Mouse (Mus musculus) ZHBTc4 (cell line): ENCODE measurements around the gene Tpst2.

Experiments used
- DNase-seq: peaks from one replicate; pipeline ENCODE4 v3.0.0-alpha.2; 2011; ENCODE audit warnings: low read depth, low spot score

Tpst2 gene

DNA sequence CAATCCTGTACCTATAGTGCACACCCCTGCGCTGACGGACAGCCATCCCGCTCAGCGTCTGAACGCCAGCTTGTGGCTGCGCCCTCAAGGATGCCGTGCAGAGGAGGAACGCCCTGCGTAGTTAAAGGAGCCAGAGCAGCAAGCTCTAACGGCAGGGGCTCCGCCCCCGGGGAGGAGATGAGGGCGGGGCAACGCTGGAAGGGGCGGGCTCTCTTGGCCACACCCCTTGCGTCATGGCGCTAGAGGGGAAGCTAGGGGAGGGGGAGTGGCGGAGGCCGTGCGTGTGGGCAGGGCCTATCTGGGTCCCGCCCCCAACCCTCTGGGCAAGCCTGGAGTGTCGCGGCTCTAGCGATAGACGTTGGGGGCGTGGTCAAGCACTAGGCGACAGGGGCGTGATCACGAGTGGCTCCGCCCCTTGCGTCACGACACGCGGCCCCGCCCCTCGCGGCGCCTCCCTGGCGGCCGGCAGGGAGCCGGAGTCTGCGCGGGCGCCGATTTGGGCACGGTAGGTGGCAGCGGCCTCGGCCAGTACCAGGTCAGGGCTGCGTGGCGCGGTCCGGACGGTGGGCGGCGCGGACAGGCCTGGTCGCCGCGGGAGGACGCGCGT is at the start of gene Tpst2:
Tpst2 (plus strand) TSS at position 425 of the 607 bp plus-strand sequence.
- DNase-seq: peak; percentile 99

DNA sequence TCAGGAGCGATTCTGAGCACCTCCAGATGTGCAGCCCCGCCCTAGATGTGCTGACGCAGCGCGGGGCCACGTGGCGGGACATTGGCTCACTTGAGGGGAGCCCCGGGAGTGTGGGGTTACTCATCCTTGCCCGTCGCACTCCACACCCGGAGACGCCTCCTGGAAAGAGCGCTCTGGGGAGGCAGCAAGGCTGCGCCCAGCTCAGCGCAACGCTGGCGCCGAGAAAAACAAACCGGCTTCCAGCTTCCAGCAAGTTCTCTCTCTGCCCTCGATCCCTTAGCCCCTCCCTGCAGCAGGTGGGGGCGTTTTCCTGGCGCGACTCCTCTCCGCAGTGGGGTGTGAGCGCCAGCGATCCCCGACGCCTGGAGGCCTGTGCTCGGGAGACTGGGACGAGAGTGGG is 49.1 kb upstream of the Tpst2 start:
- no peak for DNase-seq

DNA sequence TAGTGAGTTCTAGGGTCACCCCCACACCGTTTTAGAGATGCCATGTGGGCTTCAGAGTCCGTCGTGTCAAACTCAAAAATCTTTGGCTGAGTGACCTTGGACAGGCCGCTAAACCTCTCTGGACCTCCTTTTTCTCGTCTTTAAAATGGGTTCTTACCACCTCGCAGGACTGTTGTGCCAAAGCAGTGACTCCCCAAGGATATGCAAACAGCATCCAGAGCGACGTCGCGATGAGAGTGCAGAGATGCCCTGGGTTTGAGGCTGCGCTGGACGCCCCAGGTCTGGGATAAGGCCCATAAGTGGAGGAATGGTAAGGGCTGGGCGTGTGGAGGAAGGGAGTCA is 48.6 kb upstream of the Tpst2 start:
- no peak for DNase-seq

DNA sequence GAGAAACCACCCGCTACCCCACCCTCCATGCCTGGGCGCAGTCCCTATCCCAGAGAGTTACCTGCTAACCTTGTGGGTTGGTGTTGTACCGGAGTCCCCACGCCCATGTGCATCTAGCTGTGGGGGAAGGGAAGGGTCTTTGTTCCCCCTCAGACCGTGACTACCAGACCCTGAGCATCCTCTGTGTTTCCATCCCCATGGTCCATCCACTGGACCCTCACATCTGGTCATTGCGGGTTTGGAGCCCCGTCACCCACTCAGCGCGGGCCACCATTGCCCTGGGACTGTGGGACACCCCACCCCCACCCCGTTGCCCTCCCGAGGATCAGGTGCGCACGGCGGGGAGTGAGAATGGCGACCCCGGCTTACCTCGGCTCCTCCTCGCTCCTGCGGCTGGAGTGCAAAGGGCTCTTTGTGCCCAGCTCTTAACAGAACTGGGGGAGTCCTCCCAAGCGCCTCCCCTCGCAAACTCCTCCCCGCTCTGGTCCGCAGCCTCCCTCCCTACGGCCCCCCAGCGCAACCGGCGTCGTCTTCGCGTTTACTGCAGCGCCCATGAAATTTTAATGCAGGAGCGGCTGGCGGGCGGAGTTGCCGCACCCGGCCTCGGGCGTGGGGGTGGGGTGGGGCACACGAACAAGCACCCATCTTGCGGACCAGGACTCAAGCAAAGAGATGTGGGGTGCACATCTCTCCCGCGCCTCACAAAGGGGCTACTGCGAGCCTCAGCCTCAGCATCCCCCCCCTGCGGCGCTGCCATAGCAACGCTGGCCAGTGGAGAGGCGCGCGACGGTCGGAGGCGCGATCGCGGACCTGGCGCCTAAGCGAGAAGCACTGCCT is 48.0 kb upstream of the Tpst2 start:
- peak; percentile 50 for DNase-seq

DNA sequence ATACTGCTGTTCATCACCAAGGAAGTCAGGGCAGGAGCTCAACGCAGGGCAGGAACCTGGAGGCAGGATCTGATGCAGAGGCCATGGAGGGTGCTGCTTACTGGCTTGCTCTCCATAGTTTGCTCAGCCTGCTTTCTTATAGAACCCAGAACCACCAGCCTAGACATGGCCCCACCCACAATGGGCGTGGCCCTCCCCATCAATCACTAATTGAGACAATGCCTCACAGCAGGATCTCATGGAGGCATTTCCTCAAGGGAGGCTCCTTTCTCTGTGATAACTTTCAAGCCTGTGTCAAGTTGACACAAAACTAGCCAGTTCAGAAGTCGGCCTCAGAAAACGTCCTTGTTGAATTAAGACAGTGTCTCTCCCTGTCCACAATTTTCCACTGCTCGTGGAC is 40.7 kb upstream of the Tpst2 start:
- DNase-seq: peak; percentile 92

DNA sequence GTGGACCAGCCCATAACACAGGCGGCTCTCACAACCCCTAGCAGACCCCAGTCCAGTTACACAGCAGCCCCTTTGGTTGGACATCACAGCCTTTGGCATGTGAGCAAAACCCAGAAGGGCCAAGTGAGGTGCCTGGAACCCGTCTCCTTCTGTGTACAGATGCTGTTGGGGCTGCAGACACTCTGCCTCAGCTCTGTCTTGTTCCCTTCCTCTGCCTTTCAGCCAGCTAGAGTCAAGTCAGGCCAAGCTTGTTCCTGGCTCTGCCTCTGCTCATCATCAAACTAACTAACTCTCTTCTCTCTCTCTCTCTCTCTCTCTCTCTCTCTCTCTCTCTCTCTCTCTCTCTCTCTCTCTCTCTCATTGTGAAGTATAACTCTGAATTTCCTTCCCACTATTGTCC is 39.9 kb upstream of the Tpst2 start:
- DNase-seq: no peak

DNA sequence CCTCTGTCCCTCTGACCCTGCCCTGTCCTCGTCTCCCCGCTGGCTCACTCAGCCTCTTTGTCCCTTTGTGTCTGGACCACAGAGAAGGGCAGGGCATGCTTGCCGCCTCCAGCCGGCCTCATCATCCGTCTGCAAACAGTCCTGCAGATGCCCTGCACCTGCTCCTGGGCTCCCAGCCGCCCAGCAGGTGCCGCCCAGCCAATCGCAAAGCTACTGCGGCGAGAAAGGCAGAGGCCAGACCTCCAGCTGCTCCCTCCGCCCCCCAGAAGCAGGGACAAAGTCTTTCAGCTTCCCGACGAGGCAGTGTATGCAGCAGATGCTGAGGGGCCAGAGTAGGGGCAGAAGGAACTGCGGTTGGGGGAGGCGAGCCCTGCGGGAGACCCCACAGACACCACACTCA is 39.1 kb upstream of the Tpst2 start:
- no peak for DNase-seq

DNA sequence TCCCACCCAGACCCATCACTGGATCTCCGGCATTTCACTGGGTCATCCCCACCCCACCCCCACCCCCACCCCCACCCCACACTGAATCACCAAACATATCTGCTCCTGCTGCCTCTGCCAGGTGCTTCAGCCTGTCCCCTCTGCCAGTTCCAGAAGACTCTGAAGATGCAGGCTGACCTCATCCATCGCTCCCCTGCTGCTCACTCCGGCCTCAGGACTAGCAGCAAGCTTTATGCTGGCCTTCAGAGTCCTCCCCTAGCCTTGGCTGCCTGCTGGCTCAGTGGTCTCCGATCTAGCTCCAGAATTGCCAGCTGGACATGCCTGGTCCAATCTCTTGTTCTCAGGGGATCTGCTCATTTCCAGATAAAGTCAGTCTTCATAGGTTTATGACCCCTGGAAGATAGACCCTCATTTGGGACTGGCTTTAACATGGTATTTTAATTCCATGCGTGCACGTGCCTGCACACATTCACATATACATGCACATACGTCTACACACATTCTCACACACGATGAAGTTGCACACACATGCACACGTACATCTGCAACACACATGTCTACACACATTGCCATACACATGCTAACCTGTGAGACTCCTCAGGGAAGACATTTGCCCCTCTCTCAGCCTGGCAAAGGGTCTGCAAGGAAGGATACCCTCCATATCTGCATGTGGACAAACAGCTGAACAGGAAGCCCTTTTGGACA is 38.5 kb upstream of the Tpst2 start:
- no peak for DNase-seq

DNA sequence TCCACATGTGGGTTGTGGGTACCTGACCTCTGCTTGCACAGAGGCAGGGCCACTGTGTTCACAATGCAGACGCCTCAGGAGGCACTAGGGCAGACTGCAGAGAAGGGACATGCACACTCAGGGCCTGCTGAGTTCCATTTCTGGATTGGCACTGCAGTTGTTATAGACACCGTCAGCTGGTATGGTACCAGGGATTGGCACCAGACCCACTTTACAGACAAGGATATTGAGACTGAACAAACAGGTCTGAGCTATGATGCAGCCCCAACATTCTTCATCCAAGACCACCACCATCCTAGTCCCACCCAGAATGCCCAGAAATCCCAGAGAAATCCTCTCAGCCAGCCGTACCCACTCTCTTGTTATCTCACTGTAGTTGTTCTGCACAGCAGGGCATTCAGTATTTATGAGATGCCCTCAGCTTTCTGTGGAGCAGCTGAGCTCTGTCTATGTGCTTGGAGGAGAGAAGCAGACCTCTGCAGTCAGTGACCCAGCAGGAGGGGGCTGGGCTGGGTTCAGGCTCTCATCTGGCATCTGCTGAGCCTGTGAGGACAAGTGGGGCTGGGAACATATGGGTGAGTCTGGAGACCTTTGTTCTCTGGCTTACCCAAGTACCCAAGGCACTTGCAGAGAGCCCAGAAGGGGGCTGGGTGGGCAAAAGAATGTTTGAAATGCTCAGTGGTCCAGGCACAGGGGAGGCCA is 37.6 kb upstream of the Tpst2 start:
- DNase-seq: no peak

DNA sequence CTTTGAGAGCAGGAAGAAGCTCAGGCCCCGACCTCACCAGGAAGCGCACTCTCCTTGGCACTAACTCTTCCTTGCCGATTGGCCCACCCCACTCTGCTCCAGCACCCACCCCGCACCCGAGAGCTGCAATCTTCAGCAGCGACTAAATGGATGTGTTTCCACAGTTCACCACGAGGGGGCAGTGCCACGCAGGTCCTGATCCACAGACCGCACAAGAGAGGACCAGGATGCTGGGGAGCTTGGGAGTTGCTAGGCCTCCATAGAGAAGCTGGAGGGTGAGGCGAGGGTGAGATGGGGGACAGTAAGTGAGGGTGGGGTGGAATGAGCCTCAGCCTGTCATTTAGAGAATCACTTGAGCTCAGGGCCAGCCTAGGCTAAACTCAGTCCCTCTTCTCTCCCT is 35.7 kb upstream of the Tpst2 start:
- peak; percentile 91 for DNase-seq

DNA sequence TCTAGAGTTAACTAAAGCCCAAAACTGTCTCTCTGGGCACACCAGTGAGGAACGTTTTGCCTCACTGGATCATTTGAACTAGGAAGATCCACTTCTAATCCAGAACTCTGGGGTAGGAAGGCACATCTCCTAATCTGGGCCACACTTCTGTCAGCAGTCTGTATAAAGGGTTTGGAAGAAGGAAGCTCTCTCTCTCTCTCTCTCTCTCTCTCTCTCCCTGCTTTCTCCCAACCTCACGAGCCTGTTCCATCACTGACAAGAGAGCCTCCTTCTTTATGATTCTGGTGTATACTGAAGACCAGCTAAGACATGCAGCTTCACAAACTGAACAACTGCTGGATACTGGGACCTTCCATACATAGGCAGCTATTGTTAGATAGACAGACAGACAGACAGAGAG is 34.6 kb upstream of the Tpst2 start:
- DNase-seq: no peak

DNA sequence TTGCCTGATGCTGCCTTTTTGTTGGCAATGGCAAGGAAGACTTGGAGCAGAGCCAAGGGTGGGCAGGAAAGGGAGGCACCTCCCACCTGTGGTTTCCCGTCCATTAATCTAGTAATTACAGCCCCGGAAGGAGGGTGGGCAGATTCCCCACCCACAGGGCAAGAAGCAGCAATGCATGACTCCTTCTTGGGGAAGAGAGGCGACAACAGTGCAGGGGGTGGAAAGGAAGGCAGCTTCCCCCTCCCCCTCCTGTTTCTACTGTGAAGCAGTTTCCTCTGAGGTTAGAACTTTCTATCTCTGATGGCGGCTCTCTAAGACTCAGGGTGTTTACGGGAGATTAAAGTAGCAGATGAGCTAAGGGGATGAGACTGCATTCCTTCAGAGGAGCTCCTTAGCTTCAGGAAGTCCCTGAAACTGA is 34.1 kb upstream of the Tpst2 start:
- no peak for DNase-seq

DNA sequence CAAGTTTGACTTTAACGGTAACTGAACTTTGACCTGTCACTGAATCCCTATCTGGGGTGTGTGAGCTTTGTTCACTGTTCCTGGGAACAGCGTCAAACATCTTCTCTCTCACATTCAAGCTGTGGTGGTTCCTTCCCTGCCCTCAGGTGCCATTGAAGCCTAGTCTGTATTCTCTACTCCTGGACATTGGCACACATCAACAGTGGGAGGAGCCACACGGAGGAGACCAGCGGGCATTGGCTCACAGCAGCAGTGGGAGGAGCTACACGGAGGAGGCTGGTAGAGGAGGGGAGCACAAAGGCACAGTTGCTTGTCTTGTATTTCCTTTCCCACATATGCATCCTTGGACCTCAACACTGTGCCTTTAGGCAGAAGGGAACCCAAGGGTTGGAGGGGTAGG is 33.5 kb upstream of the Tpst2 start:
- DNase-seq: peak; percentile 73

DNA sequence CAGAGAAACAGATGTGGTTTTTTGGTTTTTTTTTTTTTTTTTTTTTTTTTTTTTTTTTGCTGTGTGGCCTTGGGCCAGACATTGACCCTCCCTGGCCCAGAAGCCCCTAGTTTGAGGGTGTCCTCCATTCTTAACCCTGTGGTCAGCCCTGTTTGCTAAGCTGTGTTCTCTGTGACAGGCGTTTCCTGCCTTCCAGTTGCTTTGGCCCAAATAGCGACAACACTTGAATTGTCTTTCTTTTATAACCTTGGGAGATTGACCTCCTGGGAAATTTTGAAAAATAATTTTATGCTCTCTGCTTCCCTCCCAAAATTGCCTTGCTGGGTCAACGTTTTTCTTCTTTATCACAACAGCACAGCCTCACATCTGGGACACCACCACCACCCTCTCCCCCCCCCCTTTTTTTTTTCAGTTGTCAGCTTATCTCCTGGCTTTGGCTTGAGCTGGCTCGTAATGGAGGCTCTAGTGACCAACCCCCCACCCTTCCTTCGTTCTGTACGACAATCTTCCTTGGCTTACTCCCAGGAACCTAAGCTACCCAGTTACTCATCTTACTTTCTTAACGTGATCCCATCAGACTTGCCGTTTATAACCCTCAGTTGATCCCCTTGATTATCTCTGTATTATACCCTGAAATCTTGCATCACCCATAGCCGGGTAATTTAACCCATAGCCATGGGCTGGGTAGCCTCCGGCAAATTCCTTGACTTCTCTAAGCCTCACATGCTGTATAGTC is 32.8 kb upstream of the Tpst2 start:
- DNase-seq: no peak

DNA sequence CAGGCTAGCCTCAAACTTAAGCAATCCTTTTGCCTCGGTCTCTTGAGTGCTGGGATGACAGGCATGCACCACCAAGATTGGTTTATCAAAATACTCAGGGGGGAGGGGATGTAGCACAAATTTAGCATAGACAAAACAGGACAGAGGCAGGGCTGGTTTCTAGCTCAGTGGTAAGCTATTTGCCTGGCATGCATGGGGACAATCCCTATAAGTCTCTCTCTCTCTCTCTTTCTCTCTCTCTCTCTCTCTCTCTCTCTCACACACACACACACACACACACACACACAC is 32.3 kb upstream of the Tpst2 start:
- no peak for DNase-seq

DNA sequence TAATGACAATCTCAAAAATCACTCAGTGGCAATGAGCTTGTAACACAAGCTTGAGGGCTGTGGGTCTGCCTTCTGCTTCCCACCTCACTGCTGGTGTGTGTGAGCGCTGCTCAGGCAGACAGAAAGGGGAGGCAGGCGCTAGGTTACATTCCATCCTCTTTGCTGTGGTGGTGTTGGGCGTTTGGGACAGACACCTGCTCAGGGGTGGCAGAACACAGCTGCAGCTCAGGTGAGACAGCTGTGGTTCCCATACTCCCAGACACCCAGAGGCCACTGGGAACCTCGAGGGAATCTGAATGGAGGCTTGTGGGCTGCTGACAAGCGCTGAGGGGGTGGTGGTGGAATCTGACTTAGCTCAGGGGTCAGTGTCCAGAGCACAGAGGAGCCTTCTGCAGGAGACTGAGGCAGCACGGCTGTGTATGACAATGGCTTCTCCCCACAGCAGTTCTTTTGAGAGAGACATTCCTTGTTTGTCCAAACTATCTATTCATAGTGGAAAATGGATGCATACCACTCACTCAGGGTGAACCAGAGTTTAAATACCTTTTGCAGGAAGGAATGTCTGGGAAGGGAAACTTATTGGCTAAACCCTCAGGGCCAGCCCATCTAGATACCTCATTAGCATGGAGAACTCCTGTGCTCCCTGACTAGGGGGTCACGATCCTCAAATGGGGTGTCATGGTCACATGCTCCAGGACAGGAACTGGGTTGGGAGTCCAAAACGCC is 31.4 kb upstream of the Tpst2 start:
- peak; percentile 39 for DNase-seq

DNA sequence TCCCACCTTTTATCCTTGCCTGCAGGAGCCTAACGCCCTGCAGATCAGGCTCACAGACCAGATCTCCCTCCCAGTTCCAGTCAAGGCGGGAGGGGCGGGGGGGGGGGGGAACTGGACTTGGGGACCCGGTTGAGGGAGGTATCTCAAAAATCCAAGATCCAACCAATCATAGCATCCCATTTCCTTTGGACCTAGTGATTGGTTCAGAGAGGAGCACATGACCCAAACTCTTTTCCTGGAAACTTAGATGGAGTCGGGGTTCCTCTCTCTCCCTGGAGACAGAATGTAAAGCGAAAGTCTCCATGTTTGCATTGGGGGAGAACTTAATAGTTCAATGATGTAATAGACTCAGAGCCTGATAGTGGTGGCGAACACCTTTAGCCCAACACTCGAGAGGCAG is 29.1 kb upstream of the Tpst2 start:
- peak; percentile 46 for DNase-seq

DNA sequence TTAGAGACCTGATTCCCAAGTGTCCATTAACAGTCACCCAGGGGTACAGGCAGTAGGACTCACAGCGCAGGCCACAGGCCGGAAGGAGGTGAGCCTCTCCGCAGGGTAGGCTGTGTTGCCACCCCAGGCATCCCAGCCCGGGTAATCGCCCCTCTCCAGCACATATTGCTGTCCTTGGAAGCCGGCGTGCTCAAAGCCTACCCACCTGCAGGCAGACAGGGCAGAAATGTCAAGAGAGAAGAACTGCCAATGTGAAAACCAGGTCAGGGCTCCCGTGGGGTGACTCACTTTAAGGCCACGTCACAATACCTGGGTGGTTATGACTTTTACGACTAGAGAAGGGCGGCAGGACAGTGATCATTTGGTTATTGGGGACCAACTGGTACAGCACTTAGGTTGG is 27.4 kb upstream of the Tpst2 start:
- DNase-seq: no peak

DNA sequence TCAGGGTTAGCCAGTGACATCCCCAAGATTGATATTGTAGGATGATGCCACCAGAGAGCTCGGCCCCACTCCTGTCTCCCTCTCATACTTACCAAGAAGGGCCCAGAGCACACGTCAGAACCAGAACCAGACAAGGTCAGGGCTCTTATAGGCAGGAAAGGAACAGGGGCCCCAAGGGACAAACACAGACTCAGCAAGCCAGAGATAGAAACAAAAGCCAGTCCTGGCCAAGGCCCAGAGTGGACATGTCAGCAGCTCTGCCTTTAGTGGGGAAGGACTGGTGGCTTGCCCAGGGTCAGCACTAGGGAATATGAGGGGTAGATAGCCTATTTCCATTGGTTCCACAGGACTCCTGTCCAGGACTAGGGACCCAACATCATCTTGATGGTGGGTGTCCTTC is 24.1 kb upstream of the Tpst2 start, which contains the start of gene Cryba4:
Cryba4 (minus strand) TSS at position 119 of the 400 bp plus-strand sequence.
- DNase-seq: no peak

DNA sequence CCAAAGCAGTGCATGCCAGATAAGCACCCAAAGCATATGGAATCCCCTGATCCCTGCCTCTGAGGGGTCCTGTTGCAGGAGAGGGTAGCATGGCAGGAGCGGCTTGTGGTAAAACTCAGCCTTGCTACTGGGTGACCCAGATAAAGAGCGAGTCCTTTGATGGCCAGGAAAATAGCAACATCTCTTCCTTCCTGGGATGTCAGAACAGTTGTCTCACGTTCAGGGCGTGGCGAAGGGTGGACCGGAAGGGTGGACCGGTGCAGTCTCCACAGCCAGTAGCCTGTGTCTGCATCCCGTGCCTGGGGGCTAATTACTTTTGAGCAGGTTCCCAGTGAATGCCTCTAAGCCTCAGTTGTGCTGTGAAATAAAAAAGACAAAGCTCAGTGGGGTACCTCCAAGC is 23.3 kb upstream of the Tpst2 start:
- peak; percentile 67 for DNase-seq

DNA sequence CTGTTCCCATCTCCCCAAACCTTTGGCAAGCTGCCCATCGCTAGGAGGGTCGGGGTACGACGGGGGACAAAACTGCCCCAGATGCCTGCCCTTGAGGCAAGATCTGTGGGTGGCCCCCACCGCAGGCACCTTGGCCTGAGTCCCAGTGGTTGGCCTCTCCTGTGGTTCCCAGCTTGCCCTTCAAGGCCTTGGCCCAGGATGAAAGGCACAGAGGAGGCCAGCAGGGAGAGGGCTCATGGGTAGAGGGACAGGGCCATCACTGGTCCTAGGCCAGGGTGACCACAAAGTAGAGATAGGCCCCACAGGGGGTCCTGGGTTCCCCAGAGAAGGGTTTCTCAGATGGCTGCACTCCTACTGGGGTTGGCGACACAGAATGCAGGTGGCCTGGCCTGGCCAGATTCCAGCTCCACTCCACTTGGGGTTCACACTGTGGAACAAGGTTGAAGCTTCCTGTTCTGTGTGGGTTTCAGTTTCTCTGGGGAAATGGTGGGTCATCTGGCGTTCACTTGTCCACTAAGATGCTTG is 22.1 kb upstream of the Tpst2 start:
- DNase-seq: no peak
